Mouse (Mus musculus) myocyte (in vitro differentiated cells): ENCODE measurements at regions not wholly inside any gene's neighbourhood (a gene's known extent, or its start where the extent isn't known, plus 50 kb on each side); places are given as distances from the start of the nearest gene placed in this dataset.

Experiments
- MYOD1 ChIP-seq, 3 experiments: IDR thresholded peaks; one replicate each; pipeline ENCODE4 v1.6.1; 2011; ENCODE audit warnings: control low read depth in 2 of 3, low read depth in 2 of 3, mild to moderate bottlenecking in 2 of 3, moderate library complexity in 1 of 3; ENCODE audit not compliant: insufficient read length in 2 of 3, control insufficient read depth in 1 of 3
- MYOG ChIP-seq, 3 experiments: IDR thresholded peaks; one replicate each; pipeline ENCODE4 v1.6.1; 2011; ENCODE audit warnings: control low read depth in 2 of 3, low read depth in 2 of 3, mild to moderate bottlenecking in 2 of 3; ENCODE audit not compliant: insufficient read length in 2 of 3, control insufficient read depth in 1 of 3, insufficient read depth in 1 of 3
- POLR2A ChIP-seq: IDR thresholded peaks from one replicate; pipeline ENCODE4 v1.6.1; 2011; ENCODE audit warnings: low read depth, mild to moderate bottlenecking, control low read depth, moderate library complexity; ENCODE audit not compliant: insufficient read length

DNA sequence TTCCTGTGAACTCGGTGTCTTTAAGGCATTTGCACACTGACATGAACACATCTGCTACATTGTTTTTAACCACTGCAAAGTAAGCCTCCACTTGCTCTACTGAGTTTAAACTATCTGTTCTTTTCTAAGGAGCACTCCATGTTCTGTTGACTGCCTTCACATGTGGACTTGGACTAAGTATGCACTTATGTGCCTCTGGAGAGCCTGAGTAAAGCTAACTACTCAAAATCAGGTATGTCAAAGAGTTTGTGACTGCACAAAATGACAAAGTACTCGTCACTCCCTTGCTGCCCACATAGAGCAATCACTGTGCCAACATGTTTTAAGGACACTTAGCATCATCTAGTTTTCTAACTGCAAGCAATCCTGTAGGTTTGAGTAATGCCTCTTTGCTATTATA lies 92.2 kb upstream of the Npy2r start:
- TF ChIP-seq POLR2A (no peak), MYOG (IDR thresholded peaks at IDR 0.05; ENCODE audit: control insufficient read depth in 1 of 3, insufficient read depth in 1 of 3, insufficient read length in 2 of 3, low read depth in 2 of 3) (no peak), MYOD1 (IDR thresholded peaks at IDR 0.05; ENCODE audit: control insufficient read depth in 1 of 3, insufficient read length in 2 of 3, low read depth in 2 of 3) (no peak)
